Mouse (Mus musculus): Measurements from ENCODE around the gene C2cd2. TPM values are rescaled to one million over a fixed set of nuclear protein-coding genes. Genes with fewer than 3 reads are reported as not detected.
"Not testable (repeated sequence)": the region's sequence is repeated elsewhere in the genome, so short reads cannot be mapped to it uniquely, and the experiment has no call there.

The C2cd2 gene
- polyA plus RNA-seq, 1 experiment from 2014 or later: 15.3 TPM

- Histone ChIP-seq H3K27me3 (ENCODE audit: control insufficient read depth, insufficient read depth, low read length) (no peaks in the 10 kb centered on the region), H3K9ac (replicated peaks; ENCODE audit: low read length) (no peak overlapping the region), H3K4me2 (ENCODE audit: low read depth, low read length) (no peak overlapping the region), H3K4me3 (ENCODE audit: low read depth, low read length) (no peak overlapping the region), H3K27ac (replicated peaks; ENCODE audit: low read depth, low read length) (no peak overlapping the region), H3K4me1 (ENCODE audit: control insufficient read depth, insufficient read depth, low read length) (no peaks in the 10 kb centered on the region), H3K36me3 (replicated peaks; ENCODE audit: control insufficient read depth, insufficient read depth, low read depth, low read length) (no peaks in the 10 kb centered on the region; the same call in 1 of the 2 replicates), H3K9me3 (replicated peaks; ENCODE audit: control insufficient read depth, low read length) (no peaks in the 10 kb centered on the region)
- no peak for DNase-seq (ENCODE audit: low spot score)
- no peak for ATAC-seq (replicated peaks; ENCODE audit: insufficient number of reproducible peaks, low FRiP score, low TSS enrichment, low read depth)
- WGBS: 97% methylated on average over 2 of the region's 2 CpGs
These were observed 6.4 kb downstream of the C2cd2 start for GRCm38 (mm10) chr16:97956011-97956410.

- ATAC-seq (replicated peaks; ENCODE audit: insufficient number of reproducible peaks, low FRiP score, low TSS enrichment, low read depth) (no peak), DNase-seq (ENCODE audit: low spot score) (no peak)
- Histone ChIP-seq H3K9me3 (replicated peaks; ENCODE audit: control insufficient read depth, low read length) (no peaks in the 10 kb centered on the region), H3K27me3 (ENCODE audit: control insufficient read depth, insufficient read depth, low read length) (no peaks in the 10 kb centered on the region), H3K4me2 (ENCODE audit: low read depth, low read length) (no peak overlapping the region), H3K36me3 (replicated peaks; ENCODE audit: control insufficient read depth, insufficient read depth, low read depth, low read length) (peaks cover 3% of the 10 kb centered on the region), H3K9ac (replicated peaks; ENCODE audit: low read length) (no peak overlapping the region), H3K27ac (replicated peaks; ENCODE audit: low read depth, low read length) (no peak overlapping the region), H3K4me3 (ENCODE audit: low read depth, low read length) (no peak overlapping the region), H3K4me1 (ENCODE audit: control insufficient read depth, insufficient read depth, low read length) (no peaks in the 10 kb centered on the region)
- WGBS: 88% methylated on average over 2 of the region's 2 CpGs
These were observed 9.1 kb downstream of the C2cd2 start for GRCm38 (mm10) chr16:97953300-97953699.

DNA sequence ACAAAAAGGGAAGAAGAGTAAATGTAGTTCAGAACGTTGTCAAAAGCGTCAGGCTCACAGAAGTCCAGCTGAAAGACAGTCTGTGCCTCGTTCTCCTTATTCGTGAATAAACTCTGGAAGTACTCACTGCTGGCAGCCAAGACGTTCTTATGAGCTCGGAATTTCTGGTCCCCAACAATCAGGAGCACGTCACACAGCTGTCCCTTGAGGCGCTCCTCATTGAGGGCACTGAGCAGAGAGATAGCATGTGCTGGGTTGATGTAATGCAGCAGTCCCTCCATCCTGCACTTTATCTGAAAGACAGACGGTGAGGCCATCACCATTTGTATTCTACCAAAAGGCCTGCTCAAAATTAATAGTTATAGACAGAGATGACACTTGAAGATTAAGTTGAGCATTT is 9.6 kb downstream of the C2cd2 start:
- DNase-seq (ENCODE audit: low spot score) (no peak), ATAC-seq (replicated peaks; ENCODE audit: insufficient number of reproducible peaks, low FRiP score, low TSS enrichment, low read depth) (no peak)
- Histone ChIP-seq H3K4me3 (ENCODE audit: low read depth, low read length) (no peak overlapping the region), H3K4me1 (ENCODE audit: control insufficient read depth, insufficient read depth, low read length) (no peaks in the 10 kb centered on the region), H3K9ac (replicated peaks; ENCODE audit: low read length) (no peak overlapping the region), H3K4me2 (ENCODE audit: low read depth, low read length) (no peak overlapping the region), H3K9me3 (replicated peaks; ENCODE audit: control insufficient read depth, low read length) (no peaks in the 10 kb centered on the region), H3K27me3 (ENCODE audit: control insufficient read depth, insufficient read depth, low read length) (no peaks in the 10 kb centered on the region), H3K36me3 (replicated peaks; ENCODE audit: control insufficient read depth, insufficient read depth, low read depth, low read length) (peaks cover 3% of the 10 kb centered on the region), H3K27ac (replicated peaks; ENCODE audit: low read depth, low read length) (no peak overlapping the region)
- WGBS: 88% methylated on average over 9 of the region's 9 CpGs

GRCm38 (mm10) chr16:97952371-97952770 is 10.0 kb downstream of the C2cd2 start:
- peaks cover 3% of the 10 kb centered on the region for H3K36me3 ChIP-seq (replicated peaks; ENCODE audit: control insufficient read depth, insufficient read depth, low read depth, low read length)
- no peaks in the 10 kb centered on the region for H3K9me3 ChIP-seq (replicated peaks; ENCODE audit: control insufficient read depth, low read length)
- no peak for DNase-seq (ENCODE audit: low spot score)
- no peaks in the 10 kb centered on the region for H3K4me1 ChIP-seq (ENCODE audit: control insufficient read depth, insufficient read depth, low read length)
- H3K9ac ChIP-seq (replicated peaks; ENCODE audit: low read length): no peak overlapping the region
- H3K4me3 ChIP-seq (ENCODE audit: low read depth, low read length): no peak overlapping the region
- H3K27ac ChIP-seq (replicated peaks; ENCODE audit: low read depth, low read length): no peak overlapping the region
- ATAC-seq (replicated peaks; ENCODE audit: insufficient number of reproducible peaks, low FRiP score, low TSS enrichment, low read depth): no peak
- 89% methylated on average over 4 of the region's 4 CpGs for WGBS
- no peaks in the 10 kb centered on the region for H3K27me3 ChIP-seq (ENCODE audit: control insufficient read depth, insufficient read depth, low read length)
- no peak overlapping the region for H3K4me2 ChIP-seq (ENCODE audit: low read depth, low read length)

- Histone ChIP-seq H3K27ac (replicated peaks; ENCODE audit: low read depth, low read length) (no peak overlapping the region), H3K27me3 (ENCODE audit: control insufficient read depth, insufficient read depth, low read length) (no peaks in the 10 kb centered on the region), H3K9me3 (replicated peaks; ENCODE audit: control insufficient read depth, low read length) (no peaks in the 10 kb centered on the region), H3K4me3 (ENCODE audit: low read depth, low read length) (no peak overlapping the region), H3K9ac (replicated peaks; ENCODE audit: low read length) (no peak overlapping the region), H3K4me1 (ENCODE audit: control insufficient read depth, insufficient read depth, low read length) (no peaks in the 10 kb centered on the region), H3K4me2 (ENCODE audit: low read depth, low read length) (no peak overlapping the region), H3K36me3 (replicated peaks; ENCODE audit: control insufficient read depth, insufficient read depth, low read depth, low read length) (peaks cover 3% of the 10 kb centered on the region)
- 96% methylated on average over 8 of the region's 8 CpGs for WGBS
- no peak for DNase-seq (ENCODE audit: low spot score)
- ATAC-seq (replicated peaks; ENCODE audit: insufficient number of reproducible peaks, low FRiP score, low TSS enrichment, low read depth): no peak
These were observed 12.3 kb downstream of the C2cd2 start for GRCm38 (mm10) chr16:97950061-97950460.

GRCm38 (mm10) chr16:97948836-97949235 is 13.6 kb downstream of the C2cd2 start:
- no peak overlapping the region for H3K27ac ChIP-seq (replicated peaks; ENCODE audit: low read depth, low read length)
- DNase-seq (ENCODE audit: low spot score): no peak
- no peak overlapping the region for H3K4me2 ChIP-seq (ENCODE audit: low read depth, low read length)
- no peaks in the 10 kb centered on the region for H3K27me3 ChIP-seq (ENCODE audit: control insufficient read depth, insufficient read depth, low read length)
- no peaks in the 10 kb centered on the region for H3K4me1 ChIP-seq (ENCODE audit: control insufficient read depth, insufficient read depth, low read length)
- no peak overlapping the region for H3K4me3 ChIP-seq (ENCODE audit: low read depth, low read length)
- no peak overlapping the region for H3K9ac ChIP-seq (replicated peaks; ENCODE audit: low read length)
- 86% methylated on average over 4 of the region's 4 CpGs for WGBS
- H3K36me3 ChIP-seq (replicated peaks; ENCODE audit: control insufficient read depth, insufficient read depth, low read depth, low read length): peaks cover 3% of the 10 kb centered on the region
- no peaks in the 10 kb centered on the region for H3K9me3 ChIP-seq (replicated peaks; ENCODE audit: control insufficient read depth, low read length)
- no peak for ATAC-seq (replicated peaks; ENCODE audit: insufficient number of reproducible peaks, low FRiP score, low TSS enrichment, low read depth)

DNA sequence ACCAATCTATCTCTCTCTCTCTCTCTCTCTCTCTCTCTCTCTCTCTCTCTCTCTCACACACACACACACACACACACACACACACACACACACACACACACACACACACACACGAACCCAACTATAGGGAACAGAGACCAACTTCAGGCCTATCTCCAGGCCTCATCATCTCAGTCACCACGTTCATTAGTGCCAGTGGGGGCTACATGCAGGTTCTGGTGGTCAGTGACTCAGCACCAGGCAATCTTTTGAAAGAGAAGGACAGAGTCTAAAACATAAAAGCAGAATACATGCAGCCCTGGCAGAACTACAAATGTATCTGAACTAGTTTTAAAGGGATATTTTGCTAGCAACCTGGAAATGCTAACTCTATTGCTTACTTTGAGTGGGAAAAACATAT is 15.4 kb downstream of the C2cd2 start:
- H3K27me3 ChIP-seq (ENCODE audit: control insufficient read depth, insufficient read depth, low read length); H3K4me2 ChIP-seq (ENCODE audit: low read depth, low read length); H3K27ac ChIP-seq (replicated peaks; ENCODE audit: low read depth, low read length); H3K4me1 ChIP-seq (ENCODE audit: control insufficient read depth, insufficient read depth, low read length); H3K9ac ChIP-seq (replicated peaks; ENCODE audit: low read length); DNase-seq (ENCODE audit: low spot score); ATAC-seq (replicated peaks; ENCODE audit: insufficient number of reproducible peaks, low FRiP score, low TSS enrichment, low read depth); H3K36me3 ChIP-seq (replicated peaks; ENCODE audit: control insufficient read depth, insufficient read depth, low read depth, low read length); H3K9me3 ChIP-seq (replicated peaks; ENCODE audit: control insufficient read depth, low read length); H3K4me3 ChIP-seq (ENCODE audit: low read depth, low read length): not testable (repeated sequence)
- 75% methylated on average over 2 of the region's 2 CpGs for WGBS

DNA sequence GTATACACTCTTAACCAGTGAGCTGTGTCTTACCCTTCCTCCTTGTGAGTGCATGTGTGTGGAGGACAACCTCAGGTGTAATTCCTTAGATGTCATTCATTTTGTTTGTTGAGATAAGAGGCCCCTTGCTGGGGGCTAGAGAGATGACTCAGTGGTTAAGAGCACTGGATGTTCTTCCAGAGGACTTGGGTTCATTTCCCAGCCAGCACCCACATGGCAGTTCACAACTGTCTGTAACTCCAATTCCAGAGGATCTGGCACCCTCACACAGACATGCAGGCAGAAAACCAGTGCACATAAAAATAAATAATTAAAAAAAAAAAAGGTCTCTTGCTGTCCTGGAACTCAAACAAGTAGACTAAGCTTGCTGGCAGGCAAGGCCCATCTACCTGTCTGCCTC is 20.6 kb downstream of the C2cd2 start:
- Histone ChIP-seq H3K9me3 (replicated peaks; ENCODE audit: control insufficient read depth, low read length) (no peaks in the 10 kb centered on the region), H3K4me1 (ENCODE audit: control insufficient read depth, insufficient read depth, low read length) (no peaks in the 10 kb centered on the region), H3K27ac (replicated peaks; ENCODE audit: low read depth, low read length) (no peak overlapping the region), H3K36me3 (replicated peaks; ENCODE audit: control insufficient read depth, insufficient read depth, low read depth, low read length) (no peaks in the 10 kb centered on the region), H3K4me2 (ENCODE audit: low read depth, low read length) (no peak overlapping the region), H3K27me3 (ENCODE audit: control insufficient read depth, insufficient read depth, low read length) (no peaks in the 10 kb centered on the region), H3K9ac (replicated peaks; ENCODE audit: low read length) (no peak overlapping the region), H3K4me3 (ENCODE audit: low read depth, low read length) (no peak overlapping the region)
- no peak for ATAC-seq (replicated peaks; ENCODE audit: insufficient number of reproducible peaks, low FRiP score, low TSS enrichment, low read depth)
- no peak for DNase-seq (ENCODE audit: low spot score)
